Mouse (Mus musculus) c-Kit-positive CD71-negative TER-119-negative erythroid progenitor cells, embryonic 14.5 days (primary cell): ENCODE measurements around the gene S1pr2.

ENCODE experiments used
- DNase-seq: peaks from one replicate; pipeline ENCODE4 v3.0.0-alpha.2; 2013; ENCODE audit warnings: low read depth

S1pr2 gene

DNA sequence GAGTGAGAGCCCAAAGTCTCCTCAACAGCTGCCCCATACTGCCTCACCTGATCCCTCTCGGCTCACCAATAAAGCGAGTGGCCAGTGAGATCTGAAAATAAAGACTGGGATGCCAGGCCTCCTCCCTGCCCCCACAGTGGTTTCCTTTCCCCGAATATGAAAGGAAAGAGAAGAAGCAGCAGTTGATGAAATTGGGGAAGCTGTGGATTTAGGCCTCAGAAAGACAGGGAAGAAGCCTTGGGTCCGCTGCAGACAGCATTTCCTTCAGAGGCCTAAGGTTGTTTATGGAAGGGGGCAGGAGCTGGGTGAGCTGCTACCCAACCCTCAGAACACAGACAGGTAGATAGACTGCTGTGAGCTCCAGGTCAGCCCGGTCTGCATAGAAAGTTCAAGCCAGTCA is 9.8 kb downstream of the S1pr2 start:
- no peak for DNase-seq

GRCm38 (mm10) chr9:20966008-20966407 is 10.6 kb downstream of the S1pr2 start:
- no peak for DNase-seq

GRCm38 (mm10) chr9:20965606-20966005 is 11.0 kb downstream of the S1pr2 start:
- no peak for DNase-seq

DNA sequence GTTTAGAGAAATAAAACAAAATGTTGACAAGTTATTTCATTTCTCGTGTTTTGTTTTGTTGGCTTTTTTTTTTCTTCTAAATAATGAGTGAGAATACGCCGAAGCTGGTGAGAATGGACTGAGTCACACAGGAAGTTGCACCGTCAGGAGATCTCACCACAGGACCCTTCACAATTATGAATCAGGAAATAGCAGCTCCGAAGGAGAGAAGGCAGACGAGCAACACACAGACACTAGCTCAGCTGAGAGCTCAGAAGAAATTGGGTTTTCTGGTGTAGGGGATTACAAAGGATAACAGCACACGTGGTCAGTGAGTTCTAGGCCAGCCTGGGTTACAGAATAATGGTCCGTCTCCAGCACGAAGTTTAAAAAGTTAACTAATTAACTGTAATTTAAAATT is 15.0 kb downstream of the S1pr2 start:
- no peak for DNase-seq

GRCm38 (mm10) chr9:20959430-20959938 is 17.1 kb downstream of the S1pr2 start, which contains the start of gene Dnmt1:
TSS of gene Dnmt1 (minus strand) at chr9:20959888.
- no peak for DNase-seq

- no peak for DNase-seq
Measured at GRCm38 (mm10) chr9:20956989-20957388, 19.6 kb downstream of the S1pr2 start.

DNA sequence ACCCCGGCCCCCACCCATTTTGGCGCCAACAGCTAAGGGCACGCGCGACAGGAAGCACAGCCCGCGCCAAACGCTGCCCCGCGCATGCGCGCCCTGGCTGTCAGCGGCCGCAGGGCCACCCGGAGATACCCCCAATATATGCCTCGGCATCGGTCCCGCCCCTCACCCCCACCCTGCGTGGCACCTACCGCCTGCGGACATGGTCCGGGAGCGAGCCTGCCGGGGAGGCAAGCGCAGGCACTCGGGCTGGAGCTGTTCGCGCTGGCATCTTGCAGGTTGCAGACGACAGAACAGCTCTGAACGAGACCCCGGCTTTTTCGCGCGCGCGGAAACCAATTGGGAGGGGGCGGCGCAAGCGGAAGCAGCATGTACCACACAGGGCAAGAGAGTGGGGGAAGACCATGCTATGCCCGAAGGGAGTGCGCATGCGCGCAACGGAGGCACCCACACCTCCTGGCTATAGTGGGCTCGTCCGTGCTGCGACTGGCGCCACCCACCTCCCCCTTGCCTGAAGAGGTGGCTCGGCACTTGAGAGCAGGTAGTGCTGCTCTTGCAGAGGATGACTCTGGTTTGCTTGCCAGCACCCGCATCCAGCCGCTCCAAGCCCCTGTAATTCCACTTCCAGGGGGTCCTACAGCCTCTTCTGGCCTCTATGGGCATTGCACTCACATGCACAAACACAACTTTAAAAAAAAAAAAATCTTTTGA is 23.9 kb downstream of the S1pr2 start:
- DNase-seq = peak; percentile 93

GRCm38 (mm10) chr9:20951966-20952519 is 24.5 kb downstream of the S1pr2 start:
- DNase-seq = no peak

- no peak for DNase-seq
Measured at GRCm38 (mm10) chr9:20951441-20951840, 25.1 kb downstream of the S1pr2 start.

DNA sequence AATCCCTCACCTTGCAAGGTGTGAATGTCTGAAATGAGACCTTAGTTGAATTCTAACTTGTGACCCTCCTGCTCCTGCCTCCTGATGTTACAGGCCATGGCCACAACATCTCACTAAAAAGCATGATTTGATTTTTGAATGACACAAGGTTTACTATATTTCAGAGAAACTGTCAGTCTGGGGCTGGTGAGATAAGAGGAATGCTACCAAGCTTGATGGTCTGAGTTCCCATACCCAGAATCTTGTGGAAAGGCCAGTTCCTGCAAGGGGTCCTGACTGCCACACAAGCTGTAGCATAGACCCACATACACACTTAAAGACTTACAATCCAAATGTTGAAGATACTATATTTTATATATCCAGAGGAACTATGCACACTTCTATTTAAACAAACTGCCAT is 26.2 kb downstream of the S1pr2 start:
- no peak for DNase-seq

- DNase-seq = no peak
Measured at GRCm38 (mm10) chr9:20946066-20946880, 30.3 kb downstream of the S1pr2 start.

GRCm38 (mm10) chr9:20944697-20945370 is 31.7 kb downstream of the S1pr2 start:
- DNase-seq = no peak

DNA sequence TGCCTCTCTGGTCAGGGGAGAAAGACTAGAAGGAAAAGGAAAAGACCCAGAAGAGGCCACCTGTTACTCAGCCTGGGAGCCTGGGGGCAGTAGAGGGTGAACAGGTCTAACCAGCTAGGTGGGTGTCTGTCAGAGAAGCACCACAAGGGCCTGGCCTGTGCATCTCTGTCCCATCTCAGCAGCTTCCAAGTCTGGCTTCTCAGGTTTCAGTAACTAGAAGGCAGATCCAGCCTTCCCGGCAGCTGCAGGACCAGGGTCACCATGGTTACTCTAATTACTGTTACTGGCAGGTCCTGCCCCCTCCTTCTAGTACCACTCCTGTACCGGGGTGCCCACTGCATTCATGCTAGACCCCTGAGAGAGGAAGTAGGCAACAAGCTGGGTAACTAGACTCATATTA is 32.7 kb downstream of the S1pr2 start:
- no peak for DNase-seq

DNA sequence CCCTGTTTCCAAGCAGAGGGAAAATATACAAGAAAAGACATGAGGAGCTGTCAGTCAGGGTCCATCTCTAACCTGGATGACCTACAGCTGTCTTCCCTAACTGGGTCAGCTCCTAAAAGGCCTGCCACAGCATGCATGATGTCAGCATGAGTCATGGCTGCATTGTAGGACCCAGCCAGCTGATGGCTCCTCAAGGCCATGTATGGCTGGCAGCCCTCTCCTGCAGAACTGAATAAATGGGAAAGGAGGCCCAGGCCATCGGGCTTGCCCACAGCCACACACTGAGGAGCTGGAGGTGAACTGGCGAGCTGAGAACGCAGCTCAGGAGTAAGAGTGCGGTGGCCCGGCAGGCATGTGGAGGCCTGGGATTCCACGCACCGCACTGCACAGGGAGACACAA is 33.2 kb downstream of the S1pr2 start:
- no peak for DNase-seq

DNA sequence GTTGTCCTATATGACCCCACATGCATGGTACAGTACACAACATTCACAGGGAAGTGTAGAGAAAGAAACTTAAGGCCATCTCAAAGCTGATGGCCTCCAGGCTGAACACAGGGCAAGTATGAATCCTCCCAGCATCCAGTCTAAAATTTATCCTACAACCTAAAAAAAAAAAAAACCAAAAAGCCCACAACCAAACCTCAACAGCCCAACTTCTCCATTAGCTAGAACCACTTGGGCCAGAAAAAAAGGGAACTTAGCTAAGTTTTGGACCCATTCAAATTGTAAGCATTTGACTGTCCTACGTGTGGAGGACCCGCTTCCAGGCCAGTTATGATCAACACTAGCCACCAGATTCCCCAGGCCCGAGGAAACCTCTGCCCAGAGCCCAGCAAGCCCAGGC is 53.3 kb downstream of the S1pr2 start:
- no peak for DNase-seq

DNA sequence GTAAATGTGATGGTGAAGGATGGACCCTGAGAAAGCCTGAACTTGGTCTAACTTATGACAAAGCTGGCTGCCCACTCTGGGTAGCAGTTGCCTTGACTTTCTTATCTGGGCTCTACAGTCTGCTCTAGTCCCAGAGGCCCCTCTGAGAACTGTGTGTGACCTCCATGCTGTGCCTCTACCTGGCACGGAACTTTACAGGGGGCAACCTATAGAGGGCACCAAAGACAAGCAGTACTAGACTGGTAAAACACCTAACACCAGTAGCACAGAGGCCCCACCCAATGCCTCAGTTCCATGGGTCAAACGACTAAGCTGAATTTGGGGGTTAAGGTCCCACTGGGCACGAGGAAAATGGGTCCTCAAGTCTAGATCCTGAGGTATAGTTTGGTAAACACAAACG is 60.4 kb downstream of the S1pr2 start:
- DNase-seq = peak; percentile 43
